Mouse (Mus musculus) gastrocnemius, adult 18-20 months (tissue): ENCODE data around the gene Retsat. TPM values are rescaled to one million over a fixed set of nuclear protein-coding genes. Genes with fewer than 3 reads are reported as not detected.

Experiments
- DNase-seq: peaks from one replicate; pipeline ENCODE4 v3.0.0; 2021; ENCODE audit warnings: low spot score
- total RNA-seq, 2 experiments: library from RNA; stranded (reverse); gene quantifications; 2 replicates each; pipeline ENCODE4 v1.2.3; 2021

Gene Retsat
- total RNA-seq, 2 experiments from 2014 or later: 62.7 to 71.1 TPM

DNA sequence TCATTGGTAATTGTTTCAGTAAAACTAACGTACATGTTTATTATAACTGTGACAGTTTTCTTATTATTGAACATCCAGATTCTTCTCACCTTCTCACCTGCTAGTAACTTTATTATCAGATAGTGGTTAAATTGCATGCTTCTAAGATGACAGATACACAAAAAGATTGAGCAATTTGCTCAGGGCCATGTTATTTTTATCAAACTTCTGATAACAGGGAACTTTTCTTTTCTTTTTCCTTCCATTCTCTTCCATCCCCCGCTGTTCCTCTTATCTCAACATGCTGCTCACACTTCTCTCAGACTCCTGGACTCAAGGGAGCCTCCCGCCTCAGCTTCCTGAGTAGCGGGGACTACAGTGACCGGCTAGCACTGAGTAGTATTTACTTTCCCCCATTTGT, 22.6 kb downstream of the Retsat start:
- DNase-seq: no peak

DNA sequence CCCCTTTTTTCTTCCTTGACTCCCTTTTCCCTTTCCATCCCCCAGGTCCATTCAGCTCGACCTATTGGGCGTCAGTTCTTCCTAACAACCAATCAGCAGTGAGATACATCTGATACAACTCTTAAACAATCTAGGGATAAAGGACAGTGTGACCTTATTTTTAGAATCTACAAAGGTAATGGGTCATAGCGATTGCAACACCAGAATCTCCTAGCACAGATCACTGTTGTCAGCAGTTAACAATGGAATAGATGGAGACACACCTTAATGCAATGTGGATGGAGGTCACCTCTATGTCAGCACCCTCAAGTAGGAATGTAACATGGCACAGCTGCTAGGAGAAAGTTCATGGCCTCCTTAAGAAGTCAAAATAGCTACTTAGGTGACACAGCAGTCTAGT, 24.6 kb downstream of the Retsat start:
- DNase-seq: no peak

DNA sequence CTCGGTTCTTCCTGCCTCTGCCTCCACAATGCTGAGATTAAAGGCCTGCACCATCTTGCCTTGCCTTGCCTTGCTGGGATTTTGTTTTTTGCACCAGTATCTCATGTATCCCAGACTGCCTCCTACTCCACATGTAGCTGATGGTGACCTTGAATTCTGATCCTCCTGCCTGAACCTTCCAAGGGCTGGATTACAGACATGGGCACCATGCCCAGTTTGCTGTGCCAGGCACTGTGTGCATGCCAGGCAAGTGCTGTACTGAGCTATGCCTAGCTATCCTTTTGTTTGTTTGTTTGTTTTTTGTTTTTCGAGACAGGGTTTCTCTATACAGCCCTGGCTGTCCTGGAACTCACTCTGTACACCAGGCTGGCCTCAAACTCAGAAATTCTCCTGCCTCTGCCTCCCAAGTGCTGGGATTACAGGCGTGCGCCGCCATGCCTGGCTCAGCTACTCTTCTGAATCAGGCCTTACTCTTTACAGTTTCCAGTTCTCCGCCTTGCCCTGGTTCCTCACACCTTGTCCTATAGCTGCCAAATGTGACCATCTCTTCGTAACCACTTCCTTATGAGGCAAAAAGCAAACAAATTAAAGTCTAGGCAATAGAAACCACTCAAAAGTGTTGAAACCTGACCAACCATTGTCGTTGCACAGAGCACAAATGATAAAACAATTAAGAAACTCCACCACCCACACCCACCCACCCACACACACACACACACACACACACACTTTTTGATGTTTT, 25.6 kb downstream of the Retsat start:
- peak; percentile 77 for DNase-seq

DNA sequence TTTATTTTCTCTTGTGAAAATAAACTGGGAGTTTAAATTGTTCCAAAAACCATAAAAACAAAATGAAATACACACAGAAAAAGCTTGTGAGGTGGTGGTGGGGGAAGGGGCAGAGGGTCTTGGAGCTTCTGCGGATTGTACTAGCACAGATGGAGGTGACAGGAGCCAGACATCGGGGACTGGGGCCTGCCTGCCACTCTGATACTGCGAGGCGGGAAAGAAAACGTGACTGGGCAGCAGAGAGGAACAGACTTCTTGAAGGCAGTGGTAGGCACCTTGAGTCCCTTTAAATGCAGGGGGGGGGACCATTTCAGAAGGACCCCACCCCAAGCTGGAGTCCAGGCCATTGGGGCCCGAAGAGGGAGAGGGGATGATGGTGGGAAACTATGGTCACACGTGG, 28.1 kb downstream of the Retsat start:
- DNase-seq: no peak

DNA sequence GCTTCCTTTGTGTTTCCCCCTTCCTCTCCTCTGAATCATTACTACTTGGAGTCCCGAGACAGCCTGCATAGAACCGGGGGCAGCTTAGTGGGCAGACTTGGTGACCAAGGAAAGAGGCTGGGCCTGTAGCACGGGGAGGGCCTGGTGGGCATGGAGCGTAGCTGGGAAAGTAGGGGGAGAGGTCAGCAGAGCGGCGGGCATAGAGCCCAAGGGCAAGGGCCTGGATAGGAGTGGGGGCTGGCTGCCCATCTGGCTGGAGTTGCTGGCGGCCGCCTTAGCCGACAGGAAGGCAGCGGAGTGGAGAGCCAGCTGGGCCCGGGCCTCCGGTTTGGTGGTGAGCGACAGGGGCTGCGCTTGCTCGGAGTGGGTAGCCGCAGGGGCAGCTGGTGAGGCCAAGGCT, 29.0 kb downstream of the Retsat start:
- DNase-seq: no peak

DNA sequence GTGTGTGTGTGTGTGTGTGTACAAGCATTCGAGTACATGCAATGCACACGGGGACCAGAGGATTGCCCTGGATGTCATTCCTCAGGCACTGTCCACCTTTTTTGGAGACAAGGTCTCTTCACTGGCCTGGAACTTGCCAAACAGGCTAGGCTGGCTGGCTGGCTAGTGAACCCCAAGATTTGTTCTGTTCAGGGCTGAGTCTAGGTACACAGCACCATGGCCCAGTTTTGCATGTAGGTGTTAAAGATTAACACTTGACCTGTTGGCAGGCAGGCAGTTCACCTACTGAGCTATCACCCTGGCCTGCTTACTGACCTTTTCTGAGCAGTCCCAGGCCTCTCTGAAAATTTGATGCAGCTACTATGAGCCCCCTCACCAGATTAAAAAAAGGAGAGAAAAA, 32.1 kb downstream of the Retsat start:
- DNase-seq: no peak

DNA sequence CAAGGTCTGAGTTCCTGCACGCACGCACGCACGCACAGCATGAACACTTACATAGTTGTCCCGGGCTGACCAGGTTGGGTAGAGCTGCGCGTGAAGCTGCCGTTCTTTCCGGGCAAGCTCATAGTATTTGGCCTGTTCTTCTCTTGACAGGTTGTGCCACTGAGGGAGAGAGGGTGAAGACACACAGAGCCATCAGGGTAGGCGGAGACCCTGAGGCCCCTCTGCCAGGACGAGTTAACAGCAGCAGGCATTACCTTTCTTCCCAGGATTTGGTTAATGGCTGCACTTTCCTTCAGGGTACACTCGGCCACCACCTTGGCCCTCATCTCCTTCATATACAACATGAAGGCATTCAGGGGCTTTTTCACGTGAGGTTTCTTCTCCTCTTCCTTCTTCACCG, 32.7 kb downstream of the Retsat start:
- no peak for DNase-seq

DNA sequence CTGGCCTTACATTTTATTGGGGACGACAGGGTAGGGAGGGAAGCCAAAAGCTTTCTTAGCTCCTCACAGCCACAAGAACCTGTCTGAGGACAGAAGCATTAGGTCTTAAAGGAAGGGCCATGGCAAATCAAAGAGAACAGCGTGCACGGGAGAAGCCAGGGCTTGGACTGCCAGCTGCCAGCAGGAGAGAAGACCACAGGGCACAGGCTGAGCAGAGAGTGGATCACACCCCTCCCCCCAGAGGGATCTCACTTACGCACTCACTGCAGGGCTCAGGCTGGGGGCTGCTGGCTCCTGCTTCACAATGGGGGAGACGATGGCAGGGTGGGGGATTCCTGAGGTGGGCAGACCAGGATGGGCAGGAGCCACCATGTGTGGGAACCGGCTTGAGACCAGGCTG, 33.4 kb downstream of the Retsat start:
- DNase-seq: no peak

DNA sequence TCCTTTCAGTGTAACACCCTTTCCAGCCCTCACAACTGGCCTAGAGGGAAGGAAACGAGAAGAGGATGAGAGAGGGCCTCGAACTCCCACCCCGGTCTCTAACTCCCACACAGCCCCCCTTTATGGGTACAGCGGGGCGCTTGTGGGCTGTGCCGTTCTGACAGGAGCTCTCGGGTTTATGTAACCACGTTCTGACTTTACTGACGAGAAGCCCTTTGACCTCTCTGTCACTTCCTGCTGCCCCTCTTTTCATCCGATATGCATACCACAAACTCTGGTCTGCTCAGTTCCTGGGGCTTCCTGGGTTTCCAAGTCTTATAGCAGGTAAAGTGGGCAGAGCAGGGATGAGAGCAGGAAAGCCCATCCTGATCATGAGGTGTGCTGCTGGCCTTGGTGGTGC, 36.0 kb downstream of the Retsat start:
- no peak for DNase-seq

DNA sequence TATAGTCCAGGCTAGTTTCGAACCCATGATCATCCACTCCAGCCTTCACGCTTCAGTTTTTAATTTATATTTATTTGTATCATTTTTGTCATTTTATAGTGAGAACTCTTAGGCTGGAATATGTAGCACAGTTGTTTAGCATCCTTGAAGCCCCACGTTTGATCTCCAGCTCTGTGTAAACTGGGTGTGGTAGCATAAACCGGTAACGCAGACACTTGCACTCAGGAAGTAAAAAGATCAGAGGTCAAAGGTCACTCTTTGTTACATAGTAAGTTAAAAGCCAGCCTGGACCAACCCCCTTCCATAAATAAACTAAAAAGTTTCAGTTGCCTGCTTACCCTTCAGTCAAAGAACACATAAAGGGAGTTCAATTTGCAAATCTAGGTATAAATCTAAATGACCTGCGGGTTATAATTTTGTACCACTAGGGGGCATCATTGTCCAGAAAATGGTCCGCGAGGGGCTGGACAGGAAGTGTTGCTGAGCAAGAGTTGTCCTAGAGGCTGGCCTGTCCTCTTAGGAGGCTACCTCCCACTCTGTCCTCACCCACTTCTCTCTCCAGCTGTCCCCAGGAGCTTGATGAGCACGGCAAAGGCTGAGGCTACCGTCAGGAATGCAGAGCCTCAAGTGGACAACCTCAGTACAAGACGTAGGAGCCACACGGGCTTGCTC, 37.6 kb downstream of the Retsat start:
- DNase-seq: peak; percentile 83

DNA sequence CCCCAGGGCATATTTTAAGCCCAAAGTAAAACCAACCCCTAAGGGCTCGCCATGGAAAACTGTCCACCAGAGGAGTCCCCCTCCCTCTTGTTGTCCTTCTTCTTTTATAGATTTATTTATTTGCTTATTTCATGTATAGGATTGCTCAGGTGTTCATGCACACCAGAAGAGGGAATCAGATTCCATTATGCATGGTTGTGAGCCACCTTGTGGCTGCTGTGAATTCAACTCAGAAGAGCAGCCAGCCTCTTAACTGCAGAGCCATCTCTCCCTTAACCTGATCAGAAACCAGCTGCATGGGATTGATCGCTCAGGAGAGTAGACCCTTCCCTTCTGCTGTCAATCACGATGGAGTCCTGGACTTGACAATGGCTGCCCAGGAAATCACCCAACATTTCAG, 38.7 kb downstream of the Retsat start:
- DNase-seq: no peak

DNA sequence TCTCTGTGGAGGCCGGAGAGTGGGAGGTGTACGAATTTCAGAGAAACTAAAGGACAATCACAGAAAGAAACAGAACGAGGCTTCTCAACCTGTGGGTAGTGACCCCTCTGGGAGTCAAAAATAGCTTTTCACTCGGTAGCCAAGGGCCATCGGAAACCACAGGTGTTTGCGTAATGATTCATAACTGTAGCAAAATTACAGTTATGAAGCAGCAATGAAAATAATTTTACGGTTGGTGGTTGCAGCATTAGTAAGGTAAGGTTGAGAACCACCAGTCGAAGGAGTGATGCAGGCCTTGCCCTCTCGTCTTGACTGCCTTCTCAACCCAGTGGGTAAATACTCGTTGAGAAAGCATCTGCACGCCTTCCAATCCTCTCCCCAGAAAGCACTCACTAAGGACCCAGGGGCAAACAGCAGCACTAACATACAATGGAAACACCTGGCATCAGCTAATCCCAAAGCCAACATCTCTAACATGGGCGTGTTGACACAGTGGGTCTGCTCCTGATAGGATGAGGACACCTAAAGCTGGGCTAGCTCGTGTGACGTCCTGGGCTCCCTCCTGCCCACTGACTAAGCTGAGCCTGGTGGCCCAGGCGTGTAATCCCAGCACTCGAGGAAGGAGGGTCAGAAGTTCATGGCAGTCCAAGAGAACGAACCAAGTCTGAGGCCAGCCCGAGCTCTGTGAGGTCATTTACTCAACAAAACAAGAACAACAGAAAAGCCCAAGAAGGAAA, 43.1 kb downstream of the Retsat start:
- DNase-seq: no peak

DNA sequence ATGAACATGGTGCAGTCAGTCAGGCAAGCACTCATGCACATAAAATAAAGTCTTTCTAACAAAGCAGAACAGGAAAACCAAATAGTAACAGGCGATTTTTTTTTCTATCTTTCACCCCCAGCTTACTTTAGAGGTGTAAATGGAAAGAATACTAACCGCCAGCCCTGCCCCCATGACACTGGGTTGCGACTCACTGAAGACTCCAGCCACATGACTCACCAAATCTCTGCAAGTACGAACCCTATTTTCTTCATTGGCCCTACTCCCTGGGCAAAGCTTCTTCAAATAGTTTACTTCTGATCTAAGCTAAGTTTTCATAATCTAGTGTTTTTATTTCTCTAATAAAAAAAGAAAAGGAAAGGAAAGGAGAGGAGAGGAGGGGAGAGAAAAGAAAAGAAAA, 46.3 kb downstream of the Retsat start:
- no peak for DNase-seq

DNA sequence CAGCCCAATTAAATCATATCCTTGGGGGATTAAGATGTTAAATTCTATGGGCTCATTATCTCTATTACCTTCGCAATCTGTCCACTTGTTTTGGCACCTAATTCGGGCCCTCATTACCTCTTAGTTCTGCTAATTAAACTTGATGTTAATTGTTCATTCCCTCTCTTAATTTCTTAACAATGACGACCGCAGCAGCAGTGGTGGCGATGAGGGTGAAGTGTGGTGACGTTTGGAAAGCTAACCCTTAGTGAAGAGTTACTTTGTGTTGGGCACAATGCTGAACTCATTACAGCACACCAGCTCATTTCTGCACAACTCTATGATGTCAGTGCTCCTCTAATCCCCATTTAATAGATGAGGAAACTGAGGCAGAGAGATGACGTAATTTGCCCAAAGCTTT, 47.1 kb downstream of the Retsat start:
- DNase-seq: no peak

DNA sequence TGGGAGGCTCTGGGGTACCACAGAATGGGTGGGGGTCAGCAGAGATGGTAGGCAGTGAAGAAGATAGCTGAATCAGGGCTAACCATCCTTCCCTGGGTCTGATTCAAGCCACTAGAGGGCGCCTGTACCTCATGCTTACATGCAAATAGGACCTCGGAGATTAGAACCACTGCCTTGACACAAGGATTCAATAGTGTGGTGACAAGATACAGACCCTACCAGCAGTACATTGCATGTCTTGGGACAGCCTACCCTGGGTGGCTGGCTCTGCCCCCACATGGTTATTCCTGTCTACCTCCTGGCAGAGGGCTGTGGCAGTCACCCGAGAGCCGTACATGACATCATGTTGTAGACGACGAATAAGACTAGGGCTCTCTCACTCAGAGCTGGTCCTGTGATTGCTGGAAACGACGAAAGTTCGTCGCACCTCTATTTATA, 49.1 kb downstream of the Retsat start:
- DNase-seq: peak; percentile 69

DNA sequence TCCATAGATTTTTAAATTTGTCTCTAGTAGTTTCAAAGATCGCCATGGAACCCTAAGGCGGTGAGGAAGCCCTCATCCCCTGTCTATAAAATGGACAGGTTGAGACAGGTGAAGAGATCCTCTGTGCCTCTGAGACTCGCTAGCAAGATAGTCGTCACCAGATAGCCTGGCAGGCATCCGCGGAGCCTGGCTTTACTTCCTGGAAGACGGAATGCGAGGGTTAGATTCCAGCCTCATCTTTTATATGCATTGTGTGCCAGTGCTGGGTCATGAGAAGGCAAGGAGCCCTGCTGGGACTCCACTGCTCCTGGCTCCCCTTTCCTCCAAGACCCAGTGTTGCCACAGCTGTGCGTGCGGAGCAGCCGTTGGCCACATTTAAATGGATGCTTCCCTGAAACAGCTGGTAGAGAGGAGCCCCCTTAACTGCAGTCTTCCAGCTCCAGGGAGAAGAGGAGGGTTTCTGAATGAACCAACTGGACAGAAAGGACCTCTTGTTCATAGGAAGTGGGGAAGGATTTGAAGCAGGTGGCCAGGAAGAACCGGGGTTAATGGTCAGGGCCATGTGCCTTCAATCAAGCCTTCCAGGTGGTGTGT, 49.8 kb downstream of the Retsat start:
- peak; percentile 68 for DNase-seq

DNA sequence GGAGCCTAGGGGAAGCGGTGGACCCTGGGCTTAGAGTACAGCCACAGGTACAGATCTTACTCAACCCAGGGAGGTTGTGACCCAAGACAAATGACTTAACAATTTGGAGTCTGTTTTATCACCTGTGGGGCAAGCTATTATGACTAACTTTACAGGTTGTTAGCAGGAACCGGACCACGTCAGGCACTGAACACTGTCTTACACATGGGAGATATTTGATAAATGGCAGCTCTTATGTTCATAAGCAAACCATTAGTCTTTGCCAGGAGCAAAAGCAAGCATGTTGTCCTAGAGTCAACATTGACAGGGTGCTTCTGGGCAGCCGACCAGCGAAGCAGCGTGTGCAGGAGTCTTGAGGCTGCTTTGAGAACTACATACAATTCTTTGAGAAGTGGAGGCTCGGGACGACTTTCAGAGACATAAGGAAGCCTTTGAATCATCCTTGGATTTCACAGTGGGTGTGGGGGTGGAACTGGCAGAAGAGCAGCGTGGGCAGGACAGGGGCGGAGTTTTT, 52.1 kb downstream of the Retsat start:
- no peak for DNase-seq

DNA sequence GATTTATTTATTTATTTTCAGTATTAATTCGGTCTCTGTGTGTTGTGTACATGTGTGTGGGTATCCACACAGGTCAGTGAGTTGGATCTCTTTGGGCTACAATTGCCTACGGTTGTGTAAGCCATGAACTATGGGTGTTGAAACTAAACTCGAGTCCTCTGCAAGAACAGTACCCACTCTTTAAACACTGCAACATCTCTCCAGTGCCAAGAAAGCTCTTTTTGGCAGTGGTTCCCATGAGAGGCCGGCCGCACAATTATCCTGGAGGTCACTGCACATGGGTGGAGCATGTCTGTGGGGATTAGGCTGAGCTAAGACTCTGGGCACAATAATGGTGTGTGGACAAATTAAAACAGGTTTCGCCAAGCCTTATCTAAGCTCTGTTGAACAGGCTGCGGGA, 55.1 kb downstream of the Retsat start:
- peak; percentile 75 for DNase-seq

DNA sequence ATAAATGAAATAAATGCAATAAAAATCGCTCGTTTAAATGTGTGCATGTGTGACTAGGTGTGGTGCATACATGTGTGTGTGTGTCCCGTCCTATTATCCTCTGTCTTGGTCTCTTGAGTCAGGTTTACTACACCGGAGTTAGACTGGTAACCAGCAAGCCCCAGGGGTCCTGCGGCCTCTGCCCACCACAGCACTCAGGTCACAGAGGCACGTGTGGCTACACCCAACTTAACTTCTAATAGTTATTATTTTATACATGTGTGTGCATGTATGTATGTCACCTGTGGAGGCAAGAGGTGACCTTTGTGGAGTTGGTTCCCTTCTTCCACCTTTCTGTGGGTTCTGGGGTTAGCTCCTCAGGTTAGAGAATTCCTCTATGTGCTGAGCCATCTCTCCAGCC, 56.1 kb downstream of the Retsat start:
- no peak for DNase-seq

DNA sequence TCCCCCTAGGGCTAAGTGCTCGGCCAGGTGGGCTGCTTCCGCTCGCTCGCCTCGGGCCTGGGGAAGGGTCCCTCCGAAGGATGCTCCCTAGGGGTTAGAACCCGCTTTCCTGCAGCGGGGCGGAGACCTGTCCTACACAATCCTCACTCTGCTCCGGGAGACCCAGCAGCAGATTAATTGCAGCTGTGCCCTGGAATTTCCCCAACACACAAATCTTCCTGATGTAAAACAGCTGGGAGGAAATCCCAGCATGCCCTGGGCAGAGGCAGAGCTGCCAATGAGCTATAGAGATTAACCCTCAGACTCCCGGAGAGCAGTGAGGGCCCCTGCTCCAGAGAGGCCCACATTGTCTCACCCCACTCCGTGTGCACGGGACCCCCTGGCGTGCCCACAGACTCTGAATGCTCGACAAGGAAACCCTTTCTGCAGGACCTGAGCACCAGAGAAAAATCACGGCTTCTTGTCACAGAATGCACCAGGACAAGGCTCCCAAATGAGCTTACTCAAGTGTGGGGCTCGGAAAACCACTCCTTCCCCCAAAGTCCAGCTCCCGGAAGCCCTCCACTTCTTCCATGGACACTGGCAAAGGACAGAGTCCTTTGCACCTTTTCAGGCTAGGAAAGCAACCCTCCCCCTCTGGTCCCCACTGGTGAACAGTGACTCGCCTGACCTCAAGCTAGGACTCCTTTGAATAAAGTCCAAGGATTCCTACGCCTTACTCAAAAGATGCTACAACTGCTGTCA, 57.2 kb downstream of the Retsat start:
- peak; percentile 71 for DNase-seq

DNA sequence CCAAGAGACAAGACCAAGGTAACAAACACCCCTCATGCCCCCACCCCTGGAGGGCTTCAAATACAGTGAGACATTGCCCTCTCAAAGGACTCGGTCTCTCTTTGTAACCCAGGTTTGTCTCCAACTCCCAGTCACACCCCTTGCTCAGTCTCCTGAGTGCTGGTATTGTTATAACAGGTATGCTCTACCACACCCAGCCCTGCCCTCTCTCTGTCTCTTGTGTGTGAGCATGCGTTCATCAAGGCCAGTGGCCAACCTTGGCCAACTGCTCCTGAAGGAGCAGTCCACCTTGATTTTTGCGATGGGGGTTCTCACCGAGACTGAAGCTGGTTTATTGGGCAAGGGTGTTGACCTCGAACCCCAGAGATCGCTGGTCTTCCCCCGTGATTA, 57.8 kb downstream of the Retsat start:
- DNase-seq: no peak
